Mouse (Mus musculus) CH12.LX (cell line): ENCODE results near the gene Bcr. TPM values are rescaled to one million over a fixed set of nuclear protein-coding genes. Genes with fewer than 3 reads are reported as not detected.

ENCODE experiments used
- DNase-seq: peaks from one replicate; pipeline ENCODE4 v3.0.0-alpha.2; 2013; ENCODE audit errors: extremely low read depth
- H3K27ac ChIP-seq: 2 replicates; pipeline ENCODE4 v1.5.1; 2012; ENCODE audit warnings: low read depth, mild to moderate bottlenecking, control low read depth, moderate library complexity; ENCODE audit not compliant: insufficient read depth
- H3K27me3 ChIP-seq: replicated peaks from 2 replicates; pipeline ENCODE3; 2012; ENCODE audit warnings: inconsistent platforms
- H3K36me3 ChIP-seq, 2 experiments: replicated peaks in 1 of 2; 2 replicates each; pipeline versions ENCODE3 to v1.6.1; 2012; ENCODE audit warnings: inconsistent platforms in 1 of 2, low read length in 1 of 2, mild to moderate bottlenecking in 1 of 2, mixed read lengths in 1 of 2, moderate library complexity in 1 of 2; ENCODE audit not compliant: control insufficient read depth in 1 of 2, insufficient read depth in 1 of 2
- H3K4me1 ChIP-seq, 2 experiments: 2 replicates each; pipeline ENCODE4 v1.6.1; 2012; ENCODE audit warnings: inconsistent platforms in 1 of 2, moderate library complexity in 1 of 2; ENCODE audit not compliant: insufficient read depth in 2 of 2, control insufficient read depth in 1 of 2
- H3K4me2 ChIP-seq: 2 replicates; pipeline ENCODE4 v1.6.1; 2012; ENCODE audit warnings: low read depth, mild to moderate bottlenecking, control low read depth; ENCODE audit not compliant: poor library complexity, insufficient read depth, severe bottlenecking
- H3K4me3 ChIP-seq, 3 experiments: fragments of 150-350 bp in 1 of 3; sonication (generic) in 1 of 3; replicated peaks in 1 of 3; 2 replicates each; pipeline versions ENCODE3 to v1.5.1; 2011 to 2012; ENCODE audit warnings: low read depth in 2 of 3, low read length in 2 of 3, mild to moderate bottlenecking in 2 of 3, moderate library complexity in 2 of 3, control low read depth in 1 of 3, improper control_type of control experiment in 1 of 3, inconsistent platforms in 1 of 3, mixed read lengths in 1 of 3; ENCODE audit not compliant: poor library complexity in 1 of 3
- H3K79me2 ChIP-seq: replicated peaks from 2 replicates; pipeline ENCODE4 v1.6.1; 2012; ENCODE audit warnings: mild to moderate bottlenecking, moderate library complexity; ENCODE audit not compliant: control insufficient read depth, poor library complexity, insufficient read depth, severe bottlenecking; ENCODE audit errors: extremely low read depth
- H3K9ac ChIP-seq: 2 replicates; pipeline ENCODE4 v1.6.1; 2012; ENCODE audit warnings: low read depth, mild to moderate bottlenecking, control low read depth, moderate library complexity; ENCODE audit not compliant: insufficient read depth
- H3K9me3 ChIP-seq: replicated peaks from 2 replicates; pipeline ENCODE3; 2012; ENCODE audit warnings: low read length, inconsistent platforms, mixed read lengths
- BHLHE40 ChIP-seq: IDR thresholded peaks from 2 replicates; pipeline ENCODE4 v1.6.1; 2011; ENCODE audit warnings: mild to moderate bottlenecking, low read depth, low read length, improper control_type of control experiment
- ELF1 ChIP-seq: IDR thresholded peaks from 2 replicates; pipeline ENCODE4 v1.6.1; 2014; ENCODE audit warnings: low read depth, mild to moderate bottlenecking, inconsistent platforms, low read length, improper control_type of control experiment
- ETS1 ChIP-seq: conservative IDR thresholded peaks from 2 replicates; pipeline ENCODE4 v1.6.1; 2012; ENCODE audit warnings: low read depth, mild to moderate bottlenecking, inconsistent platforms, low read length, improper control_type of control experiment, moderate library complexity
- GABPA ChIP-seq: IDR thresholded peaks from 2 replicates; pipeline ENCODE4 v1.6.1; 2012; ENCODE audit warnings: low read depth, low read length, improper control_type of control experiment, inconsistent platforms; ENCODE audit not compliant: insufficient replicate concordance
- HCFC1 ChIP-seq: IDR thresholded peaks from 2 replicates; pipeline ENCODE4 v1.6.1; 2012; ENCODE audit warnings: low read depth, mild to moderate bottlenecking, inconsistent platforms, low read length, improper control_type of control experiment
- IRF4 ChIP-seq: IDR thresholded peaks from 2 replicates; pipeline ENCODE4 v1.6.1; 2014; ENCODE audit warnings: low read depth, mild to moderate bottlenecking, inconsistent platforms, low read length, improper control_type of control experiment
- JUN ChIP-seq: IDR thresholded peaks from 2 replicates; pipeline ENCODE4 v1.6.1; 2011; ENCODE audit warnings: low read depth, mild to moderate bottlenecking, low read length, improper control_type of control experiment, moderate library complexity; ENCODE audit not compliant: insufficient read depth
- JUND ChIP-seq: conservative IDR thresholded peaks from 2 replicates; pipeline ENCODE4 v1.6.1; 2011; ENCODE audit warnings: low read depth, low read length, improper control_type of control experiment
- KAT2A ChIP-seq: IDR thresholded peaks from 2 replicates; pipeline ENCODE4 v1.6.1; 2012; ENCODE audit warnings: low read length, improper control_type of control experiment, inconsistent platforms; ENCODE audit not compliant: insufficient replicate concordance
- MAX ChIP-seq: IDR thresholded peaks from 2 replicates; pipeline ENCODE4 v1.6.1; 2011; ENCODE audit warnings: low read length, improper control_type of control experiment
- MAZ ChIP-seq: IDR thresholded peaks from 2 replicates; pipeline ENCODE4 v1.6.1; 2012; ENCODE audit warnings: low read depth, mild to moderate bottlenecking, inconsistent platforms, low read length, improper control_type of control experiment, moderate library complexity
- MXI1 ChIP-seq: IDR thresholded peaks from 2 replicates; pipeline ENCODE4 v1.6.1; 2011; ENCODE audit warnings: mild to moderate bottlenecking, low read depth, low read length, improper control_type of control experiment
- MYC ChIP-seq: IDR thresholded peaks from 2 replicates; pipeline ENCODE4 v1.6.1; 2011; ENCODE audit warnings: low read depth, mild to moderate bottlenecking, improper control_type of control experiment, low read length
- NELFE ChIP-seq: IDR thresholded peaks from 2 replicates; pipeline ENCODE4 v1.6.1; 2011; ENCODE audit warnings: low read depth, low read length, improper control_type of control experiment
- NRF1 ChIP-seq: IDR thresholded peaks from 2 replicates; pipeline ENCODE4 v1.6.1; 2014; ENCODE audit warnings: low read depth, mild to moderate bottlenecking, inconsistent platforms, low read length, improper control_type of control experiment, moderate library complexity
- POLR2A ChIP-seq: IDR thresholded peaks from 2 replicates; pipeline ENCODE4 v1.6.1; 2011; ENCODE audit warnings: low read depth, mild to moderate bottlenecking, improper control_type of control experiment, low read length
- POLR2AphosphoS2 ChIP-seq: IDR thresholded peaks from 2 replicates; pipeline ENCODE4 v1.6.1; 2011; ENCODE audit warnings: low read depth, low read length, improper control_type of control experiment
- SIN3A ChIP-seq: IDR thresholded peaks from 2 replicates; pipeline ENCODE4 v1.6.1; 2012; ENCODE audit warnings: low read length, improper control_type of control experiment, inconsistent platforms
- TBP ChIP-seq: conservative IDR thresholded peaks from 2 replicates; pipeline ENCODE4 v1.6.1; 2011; ENCODE audit warnings: low read depth, low read length, improper control_type of control experiment
- TCF12 ChIP-seq: IDR thresholded peaks from 2 replicates; pipeline ENCODE4 v1.6.1; 2014; ENCODE audit warnings: low read depth, mild to moderate bottlenecking, inconsistent platforms, low read length, improper control_type of control experiment
- UBTF ChIP-seq: IDR thresholded peaks from 2 replicates; pipeline ENCODE4 v1.6.1; 2012; ENCODE audit warnings: low read depth, mild to moderate bottlenecking, inconsistent platforms, low read length, improper control_type of control experiment, moderate library complexity
- USF1 ChIP-seq: IDR thresholded peaks from 2 replicates; pipeline ENCODE4 v1.6.1; 2014; ENCODE audit warnings: low read depth, mild to moderate bottlenecking, inconsistent platforms, low read length, improper control_type of control experiment
- ZMIZ1 ChIP-seq: IDR thresholded peaks from 2 replicates; pipeline ENCODE4 v1.6.1; 2012; ENCODE audit warnings: low read depth, mild to moderate bottlenecking, inconsistent platforms, low read length, improper control_type of control experiment
- dilution Hi-C: fragments of 300-500 bp; cut with MboI; formaldehyde crosslinking; loops from 2 replicates; pipeline ENCODE4 v1.14.3; 2020; ENCODE audit warnings: low sequenced_read_pairs; ENCODE audit not compliant: extremely low pct_unique_long_range_greater_than_20kb, extremely low pct_ligation_motif_present
- in situ Hi-C: fragments of 300-500 bp; cut with MboI; formaldehyde crosslinking; loops from 3 replicates; pipeline ENCODE4 v1.14.3; 2019; ENCODE audit warnings: low sequenced_read_pairs, low pct_ligation_motif_present, low pct_unique_long_range_greater_than_20kb, mixed read lengths
- polyA plus RNA-seq: library from polyadenylated mRNA; unstranded; fragments of >175 nt; gene quantifications from 2 replicates; pipeline ENCODE4 v1.2.1, GENCODE M21; 2012; ENCODE audit warnings: low read depth; ENCODE audit not compliant: insufficient read length
- total RNA-seq, 2 experiments: library from RNA; depleted of rRNA; stranded (reverse); fragments of 300-350 nt in 1 of 2; fragments of >200 nt in 1 of 2; gene quantifications; 2 replicates each; pipeline ENCODE4 v1.2.3; 2012 to 2014

Bcr gene
- total and polyA plus RNA-seq, 3 experiments = 4.0 to 22.1 (median 20.0) TPM

DNA sequence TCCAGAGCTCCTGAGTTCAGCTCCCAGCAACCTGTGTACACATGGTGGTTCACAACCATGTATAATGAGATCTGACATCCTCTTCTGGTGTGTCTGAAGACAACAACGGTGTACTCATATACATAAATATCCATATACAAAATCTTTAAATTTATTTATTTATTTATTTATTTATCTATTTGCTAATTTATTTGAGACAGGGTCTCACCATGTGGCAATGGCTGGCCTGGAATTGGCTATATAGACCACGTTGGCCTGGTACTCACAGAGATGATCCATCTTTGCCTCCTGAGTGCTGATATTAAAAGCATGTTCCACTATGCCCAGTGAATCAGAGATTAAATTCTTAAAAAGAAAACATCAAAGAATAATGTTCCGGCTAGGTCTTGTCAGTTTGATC, 150.4 kb downstream of the Bcr start:
- no peak overlapping the region for H3K27ac ChIP-seq
- H3K36me3 ChIP-seq = peaks cover 0 to 2% of the 10 kb centered on the region in 2 experiments
- H3K4me3 ChIP-seq = no peak overlapping the region
- in situ Hi-C loops (no loop called here), dilution Hi-C loops (no loop called here)
- peaks cover 26% of the 10 kb centered on the region for H3K79me2 ChIP-seq
- no peaks in the 10 kb centered on the region for H3K9me3 ChIP-seq
- DNase-seq = no peak
- TF ChIP-seq GABPA (no peak), ETS1 (no peak), JUN (no peak), TCF12 (no peak), JUND (no peak), NELFE (no peak), USF1 (no peak), ELF1 (no peak), KAT2A (no peak)
- H3K4me2 ChIP-seq = no peak overlapping the region
- peaks cover 3 to 31% of the 10 kb centered on the region in 2 experiments; a peak in 3 of 4 replicates for H3K4me1 ChIP-seq
- H3K27me3 ChIP-seq = no peaks in the 10 kb centered on the region
- H3K9ac ChIP-seq = no peak overlapping the region

DNA sequence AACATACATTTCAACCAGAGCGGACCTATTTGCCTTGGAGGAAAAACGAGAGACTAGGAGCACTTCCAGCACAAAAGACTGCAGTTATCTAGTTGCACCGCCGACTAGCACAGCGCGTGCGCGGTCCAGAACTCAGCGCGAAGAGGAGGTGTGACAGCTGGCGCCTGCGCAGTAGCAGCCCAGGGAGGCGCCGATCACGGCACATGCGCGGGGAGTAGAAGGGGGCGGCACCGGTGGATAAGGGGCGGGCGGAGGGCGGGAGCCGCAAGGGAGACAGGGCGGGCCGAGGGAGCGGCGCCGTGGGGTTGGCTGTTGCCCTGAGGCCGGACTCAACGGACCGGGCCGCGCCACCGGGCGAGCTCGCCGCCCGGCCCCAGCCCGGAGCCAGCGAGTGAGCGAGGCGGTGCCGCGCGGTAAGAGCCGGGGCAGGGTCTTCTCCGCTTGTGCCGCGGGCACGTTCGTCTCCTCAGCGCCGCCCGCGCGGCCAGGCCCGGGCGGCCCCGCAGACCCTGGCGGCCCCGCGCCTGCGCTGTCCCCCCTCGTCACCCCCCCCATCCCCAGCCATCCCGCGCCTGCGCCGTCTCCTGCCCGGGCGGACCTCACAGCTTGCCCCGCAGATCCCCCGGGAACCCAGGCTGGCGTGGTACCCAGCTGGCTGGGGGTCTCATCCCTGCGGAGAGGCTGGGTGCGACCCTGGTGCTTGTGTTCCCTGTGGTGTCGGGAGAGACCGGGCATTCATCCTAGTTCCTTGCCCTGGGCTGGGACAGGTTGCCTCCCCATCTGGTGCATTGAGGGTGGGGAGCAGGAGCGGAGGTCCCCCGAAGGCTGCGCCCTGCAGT, 151.6 kb downstream of the Bcr start, which contains the start of gene Specc1l:
Gene Specc1l, plus strand, starts transcription at position 267 of the 839 bp plus-strand sequence.
- peak; percentile 93 for DNase-seq
- H3K27ac ChIP-seq = peak within 1 kb of the TSS; percentile 56
- in situ Hi-C loops (no loop called here), dilution Hi-C loops (no loop called here)
- peaks cover 32% of the 10 kb centered on the region for H3K79me2 ChIP-seq
- H3K9me3 ChIP-seq = no peaks in the 10 kb centered on the region
- H3K4me2 ChIP-seq = peak within 1 kb of the TSS; percentile 76
- peak within 1 kb of the TSS; percentile 63 for H3K9ac ChIP-seq
- TF ChIP-seq MXI1 = peak; percentile 53
- TF ChIP-seq HCFC1 = no peak
- no peak for TF ChIP-seq IRF4
- peak; percentile 80 for TF ChIP-seq MAX
- TF ChIP-seq NELFE = peak; percentile 87
- TF ChIP-seq NRF1 = peak; percentile 87
- peak; percentile 68; the same call in 1 of the 2 replicates for TF ChIP-seq TCF12
- peak; percentile 60 for TF ChIP-seq ZMIZ1
- peak; percentile 56; the same call in 1 of the 2 replicates for TF ChIP-seq SIN3A
- TF ChIP-seq UBTF = no peak
- TF ChIP-seq MYC = peak; percentile 26; the same call in 1 of the 2 replicates
- TF ChIP-seq MAZ = 0 out of 2 replicates have a peak, but pooled peaks have one; percentile 16
- TF ChIP-seq POLR2AphosphoS2 = peak; percentile 46; the same call in 1 of the 2 replicates
- TF ChIP-seq BHLHE40 = peak; percentile 1; the same call in 1 of the 2 replicates
- TF ChIP-seq TBP = no peak
- peak; percentile 7; the same call in 1 of the 2 replicates for TF ChIP-seq ELF1
- TF ChIP-seq POLR2A = peak; percentile 80
- peaks cover 3 to 37% of the 10 kb centered on the region in 2 experiments; a peak in 3 of 4 replicates for H3K4me1 ChIP-seq
- H3K4me3 ChIP-seq = peak within 1 kb of the TSS; percentile 71 to 83 (median 77)
- H3K27me3 ChIP-seq = no peaks in the 10 kb centered on the region
- H3K36me3 ChIP-seq = peaks cover 0 to 2% of the 10 kb centered on the region in 2 experiments
